Mouse (Mus musculus) 3T3-L1 (cell line): ENCODE data around the gene Rab25.

Experiments
- DNase-seq: peaks from one replicate; pipeline ENCODE4 v3.0.0-alpha.2; 2015; ENCODE audit warnings: low read depth, low spot score

The Rab25 gene

GRCm38 (mm10) chr3:88503881-88504746, 44.0 kb downstream of the Rab25 start:
- DNase-seq = peak; percentile 43

GRCm38 (mm10) chr3:88503505-88503863, 44.6 kb downstream of the Rab25 start:
- DNase-seq = peak; percentile 98

GRCm38 (mm10) chr3:88502641-88503504, 45.2 kb downstream of the Rab25 start:
- DNase-seq = peak; percentile 99

- peak; percentile 73 for DNase-seq
Measured at GRCm38 (mm10) chr3:88502031-88502571, 46.0 kb downstream of the Rab25 start.

GRCm38 (mm10) chr3:88501366-88502030, 46.6 kb downstream of the Rab25 start:
- peak; percentile 78 for DNase-seq

- DNase-seq = peak; percentile 56
Measured at GRCm38 (mm10) chr3:88500655-88501365, 47.3 kb downstream of the Rab25 start.

GRCm38 (mm10) chr3:88500087-88500486, 48.0 kb downstream of the Rab25 start:
- peak; percentile 81 for DNase-seq

GRCm38 (mm10) chr3:88499580-88499979, 48.5 kb downstream of the Rab25 start:
- peak; percentile 29 for DNase-seq

GRCm38 (mm10) chr3:88495741-88496415, 52.2 kb downstream of the Rab25 start:
- DNase-seq = peak; percentile 84

GRCm38 (mm10) chr3:88494836-88495628, 53.1 kb downstream of the Rab25 start:
- peak; percentile 94 for DNase-seq

GRCm38 (mm10) chr3:88493706-88494582, 54.2 kb downstream of the Rab25 start:
- peak; percentile 64 for DNase-seq
